Mouse (Mus musculus) cerebellum, adult 2 months (tissue): ENCODE results near the gene Prkce. TPM values are rescaled to one million over a fixed set of nuclear protein-coding genes. Genes with fewer than 3 reads are reported as not detected.

Experiments used
- DNase-seq, 2 experiments: peaks; one replicate each; pipeline ENCODE4 v3.0.0; 2021
- H3K27ac ChIP-seq: fragments of 200-500 bp; 2 replicates; pipeline ENCODE4 v1.5.1; 2012; ENCODE audit warnings: low read length, control low read depth, inconsistent platforms; ENCODE audit not compliant: insufficient read depth
- H3K27me3 ChIP-seq: fragments of 200-500 bp; 2 replicates; pipeline ENCODE4 v1.6.1; 2012; ENCODE audit warnings: inconsistent platforms, mild to moderate bottlenecking, low read length, moderate library complexity; ENCODE audit not compliant: control insufficient read depth, insufficient read depth
- H3K4me1 ChIP-seq: fragments of 200-500 bp; 2 replicates; pipeline ENCODE4 v1.6.1; 2011; ENCODE audit warnings: low read length; ENCODE audit not compliant: control insufficient read depth, insufficient read depth
- H3K4me3 ChIP-seq: fragments of 200-500 bp; replicated peaks from 2 replicates; pipeline ENCODE3; 2011; ENCODE audit warnings: mild to moderate bottlenecking, low read depth, low read length, control low read depth; ENCODE audit not compliant: insufficient read depth
- CTCF ChIP-seq: fragments of 200-500 bp; IDR thresholded peaks from 2 replicates; pipeline ENCODE4 v1.5.1; 2011; ENCODE audit warnings: low read depth, mild to moderate bottlenecking, control low read depth, low read length, moderate library complexity, borderline replicate concordance; ENCODE audit not compliant: insufficient read depth
- POLR2A ChIP-seq: fragments of 200-500 bp; IDR thresholded peaks from 2 replicates; pipeline ENCODE4 v1.6.1; 2011; ENCODE audit warnings: low read length, control low read depth, borderline replicate concordance; ENCODE audit not compliant: insufficient read depth
- WGBS: fragments of 180-500 bp; shearing (Covaris S2); methylation state at CpG from one replicate; pipeline ENCODE4 v1.1.7; 2018; 5-methylcytosine and 5-hydroxymethylcytosine counted together
- polyA plus RNA-seq: library from polyadenylated mRNA; depleted of rRNA; stranded (reverse); fragments of >200 nt; gene quantifications from 2 replicates; pipeline ENCODE4 v1.2.3, GENCODE M21; 2012; rRNA removed

Prkce gene
- polyA plus RNA-seq, 1 experiment: 53.7 TPM

DNA sequence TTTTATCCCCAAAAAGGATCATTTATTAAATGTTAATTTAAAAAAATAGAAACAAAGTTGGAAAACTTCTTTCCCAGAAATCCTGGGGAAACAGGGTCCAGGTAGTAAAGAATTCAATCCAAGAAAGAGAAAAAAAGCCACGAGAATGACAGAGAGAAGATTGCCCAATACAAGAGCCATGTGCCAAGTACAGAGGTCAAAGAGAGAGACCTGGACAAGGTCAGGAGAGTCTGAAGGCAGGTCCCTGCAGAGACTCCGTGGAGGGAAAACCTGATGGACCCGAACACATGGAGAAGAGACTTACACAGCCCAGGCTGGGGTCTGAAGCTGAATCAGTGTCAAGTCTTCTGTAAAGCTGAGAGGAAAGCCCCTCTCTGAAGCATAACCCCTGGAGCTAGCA is 519.4 kb downstream of the Prkce start:
- Histone ChIP-seq H3K27ac (no peak overlapping the region), H3K27me3 (no peaks in the 10 kb centered on the region), H3K4me3 (no peak overlapping the region), H3K4me1 (no peaks in the 10 kb centered on the region)
- no peak for TF ChIP-seq POLR2A
- no peak for TF ChIP-seq CTCF
- DNase-seq: no peak
- 76% methylated on average over 3 of the region's 3 CpGs for WGBS

DNA sequence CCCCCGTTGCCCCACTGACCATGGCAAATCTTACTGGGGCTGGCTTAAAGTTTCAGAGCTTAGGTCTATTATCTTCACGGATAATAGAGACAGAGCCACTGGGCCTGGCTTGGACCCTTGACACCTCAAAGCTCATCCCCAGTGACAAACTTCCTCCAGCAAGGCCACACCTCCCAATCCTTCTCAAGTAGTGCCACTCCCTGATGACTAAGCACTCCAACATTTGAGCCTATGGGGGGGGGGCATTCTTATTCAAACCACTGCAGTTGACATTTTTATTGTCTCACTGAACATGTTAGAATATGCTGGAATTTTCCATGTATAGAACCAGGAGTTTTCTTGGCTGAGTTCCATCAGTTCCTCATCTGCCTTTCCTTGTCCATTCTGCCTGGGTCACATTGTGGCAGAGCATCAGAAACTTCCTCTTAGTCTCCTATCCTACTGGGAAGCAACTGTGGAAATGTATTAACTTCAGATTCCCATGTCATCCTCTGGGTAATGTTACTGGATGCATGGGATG is 523.3 kb downstream of the Prkce start:
- WGBS: 95% methylated on average over 2 of the region's 2 CpGs
- Histone ChIP-seq H3K4me1 (no peaks in the 10 kb centered on the region), H3K27me3 (no peaks in the 10 kb centered on the region), H3K4me3 (no peak overlapping the region), H3K27ac (no peak overlapping the region)
- DNase-seq: no peak
- TF ChIP-seq POLR2A (no peak), CTCF (no peak)

DNA sequence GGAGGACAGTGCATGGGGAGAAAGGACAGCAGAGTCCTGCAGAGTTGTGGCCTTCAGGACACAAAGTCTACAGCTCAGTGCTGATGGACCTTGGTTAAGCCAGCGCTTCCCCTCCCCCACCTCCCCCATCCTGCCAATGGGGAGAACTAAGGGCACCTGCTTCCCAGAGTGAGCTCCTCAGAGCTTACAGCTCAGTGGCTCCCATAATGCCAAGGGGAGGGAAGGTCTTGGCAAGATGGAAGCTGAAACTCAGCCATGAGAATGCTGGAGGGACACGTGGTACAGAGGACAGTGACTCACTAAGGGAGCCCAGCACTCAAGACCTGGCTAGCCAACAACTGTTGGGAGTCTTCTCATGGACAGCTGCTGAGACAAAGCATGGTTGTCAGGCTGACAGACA is 530.2 kb downstream of the Prkce start:
- 52% methylated on average over 2 of the region's 2 CpGs for WGBS
- TF ChIP-seq POLR2A (no peak), CTCF (no peak)
- no peak overlapping the region for H3K27ac ChIP-seq
- no peaks in the 10 kb centered on the region for H3K27me3 ChIP-seq
- no peak overlapping the region for H3K4me3 ChIP-seq
- no peaks in the 10 kb centered on the region for H3K4me1 ChIP-seq
- DNase-seq: no peak

DNA sequence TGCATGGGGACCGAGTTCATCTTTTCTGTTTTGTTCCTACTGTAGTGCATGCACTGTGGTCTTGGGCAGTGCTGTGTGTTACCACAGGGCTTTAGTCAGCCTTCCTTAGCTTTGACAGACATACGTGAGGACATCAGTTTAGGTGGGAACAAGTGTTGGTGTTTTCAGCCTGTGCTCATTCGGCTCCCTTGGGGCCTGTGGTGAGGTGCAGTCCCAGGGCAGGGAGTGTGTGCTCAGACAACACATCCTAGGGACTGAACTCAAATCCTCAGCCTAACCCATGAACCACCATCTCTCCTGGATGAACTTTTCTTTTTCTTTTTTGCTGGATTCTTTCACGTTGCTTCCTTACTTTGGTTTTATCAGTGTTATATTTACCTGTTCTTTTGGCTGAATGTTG is 535.8 kb downstream of the Prkce start:
- TF ChIP-seq CTCF (no peak), POLR2A (no peak)
- Histone ChIP-seq H3K27ac (no peak overlapping the region), H3K4me3 (no peak overlapping the region), H3K4me1 (no peaks in the 10 kb centered on the region), H3K27me3 (no peaks in the 10 kb centered on the region)
- DNase-seq: no peak
- WGBS: 84% methylated on average over 4 of the region's 4 CpGs

DNA sequence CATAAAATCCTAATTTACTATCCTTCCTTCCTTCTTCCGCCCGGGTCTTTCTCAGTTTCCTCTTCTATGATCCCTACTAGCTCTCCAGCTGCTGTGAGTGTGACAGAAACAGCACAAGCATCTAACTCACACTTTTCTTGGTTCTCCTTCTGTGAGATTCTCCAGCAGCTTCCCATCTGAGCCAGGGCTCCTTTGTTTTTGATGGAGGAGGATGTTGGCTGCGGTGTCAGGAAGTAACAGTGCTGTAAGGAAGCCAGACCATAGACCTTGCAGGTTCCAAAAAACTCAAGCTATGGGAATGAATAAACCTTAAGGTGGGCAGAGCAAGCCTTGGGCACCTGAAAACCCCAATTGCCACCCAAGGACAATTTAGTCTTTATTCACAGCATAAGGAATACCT is 537.7 kb downstream of the Prkce start:
- no peak for TF ChIP-seq POLR2A
- no peak for TF ChIP-seq CTCF
- DNase-seq: no peak
- WGBS: 88% methylated on average over 3 of the region's 3 CpGs
- H3K4me3 ChIP-seq: no peak overlapping the region
- no peaks in the 10 kb centered on the region for H3K4me1 ChIP-seq
- H3K27ac ChIP-seq: no peak overlapping the region
- no peaks in the 10 kb centered on the region for H3K27me3 ChIP-seq

DNA sequence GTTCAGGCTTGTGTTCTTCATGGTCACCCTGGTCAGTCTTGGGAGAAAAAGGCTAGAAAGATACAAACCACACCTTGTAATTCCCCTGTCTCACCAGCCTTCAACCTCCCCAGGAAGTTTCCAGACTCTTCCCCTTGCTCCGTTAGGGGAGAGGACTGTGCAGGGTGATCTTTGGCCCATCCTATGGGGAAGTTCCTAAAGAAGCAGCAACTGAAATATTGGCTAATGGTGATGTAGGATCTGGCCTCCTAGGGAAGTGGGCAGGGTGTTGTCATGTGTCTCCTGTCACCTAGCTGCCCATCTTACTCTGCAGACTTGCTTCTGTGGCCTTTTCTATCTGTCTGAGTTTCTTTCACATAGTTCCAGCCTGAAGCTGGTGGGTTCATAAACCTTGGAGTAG is 538.9 kb downstream of the Prkce start:
- WGBS: 84% methylated on average over 1 of the region's 1 CpGs
- no peaks in the 10 kb centered on the region for H3K27me3 ChIP-seq
- no peak overlapping the region for H3K27ac ChIP-seq
- no peak for DNase-seq
- H3K4me1 ChIP-seq: no peaks in the 10 kb centered on the region
- no peak for TF ChIP-seq POLR2A
- TF ChIP-seq CTCF: no peak
- no peak overlapping the region for H3K4me3 ChIP-seq

Other genes with a start within 250 kb of the Prkce start
- 5.3 and 5.9 TPM in 2 replicates for gene Srbd1, start 22.6 kb upstream of the Prkce start, polyA plus RNA-seq